8 mouse cellular contexts compared by ENCODE assay signal in the genomic region with DNA sequence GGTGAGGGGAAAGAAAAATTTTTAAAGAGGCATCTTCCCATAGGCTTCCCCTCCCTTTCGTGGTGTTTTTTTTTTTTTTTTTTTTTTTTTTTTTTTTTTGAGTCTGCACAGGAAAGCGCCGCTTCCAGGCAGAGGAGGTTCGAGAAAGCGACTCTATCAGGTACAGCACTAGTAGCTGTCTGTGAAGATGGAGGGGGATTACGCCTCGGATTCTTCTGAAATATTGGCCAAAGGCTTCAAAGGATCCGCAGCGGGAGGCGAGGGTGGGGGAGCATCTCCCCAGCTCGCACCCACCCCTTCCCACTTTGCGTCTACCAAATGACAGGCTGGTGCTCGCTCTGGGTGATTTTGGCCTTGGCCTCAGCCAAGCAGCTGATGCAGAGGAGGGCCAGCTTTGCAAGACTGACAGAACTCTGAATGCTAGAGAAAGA.
DNase-seq lines count a peak whose midpoint lies in the region; ATAC-seq and TF ChIP-seq lines count a peak whose summit lies in the region.

No protein-coding gene starts in this region.

- peak; percentile 54 for ATAC-seq in embryonic facial prominence, embryonic 12.5 days (ENCODE audit: insufficient number of reproducible peaks, insufficient read depth, low FRiP score, low TSS enrichment)
- ATAC-seq in liver, embryonic 14.5 days (ENCODE audit: insufficient read depth) = no peak

- H3K4me1 ChIP-seq in kidney, adult 2 months (ENCODE audit: control insufficient read depth, insufficient read depth, low read length) = peaks cover 4% of the 10 kb centered on the region; the same call in 1 of the 2 replicates
- H3K4me1 ChIP-seq in embryonic facial prominence, embryonic 12.5 days = peaks cover 17% of the 10 kb centered on the region
- H3K4me1 ChIP-seq in liver, embryonic 14.5 days (replicated peaks; ENCODE audit: control insufficient read depth in 2 of 2, insufficient read depth in 2 of 2, low read length in 1 of 2) = no peaks in the 10 kb centered on the region
- peaks cover 8% of the 10 kb centered on the region for H3K4me1 ChIP-seq in olfactory bulb, adult 2 months (ENCODE audit: control insufficient read depth, insufficient read depth, low read length)

- peak overlapping the region; percentile 66 for H3K4me2 ChIP-seq in embryonic facial prominence, embryonic 12.5 days (replicated peaks)
- peak overlapping the region; percentile 21; the same call in 1 of the 2 replicates for H3K4me2 ChIP-seq in liver, embryonic 14.5 days (ENCODE audit: low read depth)

- no peak for TF ChIP-seq POLR2A in kidney, adult 2 months (IDR thresholded peaks at IDR 0.05; ENCODE audit: low read depth, low read length)
- TF ChIP-seq POLR2A in olfactory bulb, adult 2 months (IDR thresholded peaks at IDR 0.05; ENCODE audit: insufficient read depth, low read depth, low read length) = 0 out of 2 replicates have a peak, but pooled peaks have one; percentile 4

- 5% methylated on average over 13 of the region's 13 CpGs for WGBS in kidney, adult 2 months
- WGBS in embryonic facial prominence, embryonic 12.5 days = under 1% methylated on average over 13 of the region's 13 CpGs
- WGBS in liver, embryonic 14.5 days (ENCODE audit: insufficient replicate concordance) = 3% methylated on average over 13 of the region's 13 CpGs
- WGBS in olfactory bulb, adult 2 months = 2% methylated on average over 13 of the region's 13 CpGs

- H3K27ac ChIP-seq in kidney, adult 2 months (ENCODE audit: insufficient read depth, low read depth, low read length) = no peak overlapping the region
- peak overlapping the region; percentile 100 for H3K27ac ChIP-seq in embryonic facial prominence, embryonic 12.5 days
- no peak overlapping the region for H3K27ac ChIP-seq in liver, embryonic 14.5 days
- H3K27ac ChIP-seq in olfactory bulb, adult 2 months (ENCODE audit: insufficient read depth, low read depth, low read length) = peak overlapping the region; percentile 81

- no peak for TF ChIP-seq EP300 in liver, embryonic 14.5 days (IDR thresholded peaks at IDR 0.05; ENCODE audit: low read depth)

- H3K9me3 ChIP-seq in embryonic facial prominence, embryonic 12.5 days = no peaks in the 10 kb centered on the region
- no peaks in the 10 kb centered on the region for H3K9me3 ChIP-seq in liver, embryonic 14.5 days (ENCODE audit: control insufficient read depth, low read length)

- H3K27me3 ChIP-seq in kidney, adult 2 months (replicated peaks; ENCODE audit: control insufficient read depth, insufficient read depth, low read length) = no peaks in the 10 kb centered on the region
- no peaks in the 10 kb centered on the region for H3K27me3 ChIP-seq in embryonic facial prominence, embryonic 12.5 days
- no peaks in the 10 kb centered on the region; the same call in none of the 2 replicates for H3K27me3 ChIP-seq in liver, embryonic 14.5 days (ENCODE audit: control insufficient read depth, insufficient read depth, low read length)

- no peaks in the 10 kb centered on the region for H3K36me3 ChIP-seq in kidney, adult 2 months (ENCODE audit: control insufficient read depth, insufficient read depth, low read length)
- H3K36me3 ChIP-seq in embryonic facial prominence, embryonic 12.5 days = no peaks in the 10 kb centered on the region; the same call in 1 of the 2 replicates
- no peaks in the 10 kb centered on the region for H3K36me3 ChIP-seq in liver, embryonic 14.5 days (replicated peaks; ENCODE audit: control insufficient read depth, insufficient read depth, low read depth)

- peak overlapping the region; percentile 95 for H3K9ac ChIP-seq in embryonic facial prominence, embryonic 12.5 days
- H3K9ac ChIP-seq in liver, embryonic 14.5 days (replicated peaks) = no peak overlapping the region

- DNase-seq in kidney, adult 2 months = peak; percentile 43
- no peak for DNase-seq in kidney, adult 11 months
- peak; percentile 50 for DNase-seq in heart, adult 8-10 months (ENCODE audit: low spot score)
- peak; percentile 43 for DNase-seq in kidney, postnatal 14 days
- no peak for DNase-seq in liver, embryonic 14.5 days (ENCODE audit: low read depth in 3 of 3, low spot score in 3 of 3)
- DNase-seq in thymus, postnatal 10 days (ENCODE audit: low spot score in 2 of 2) = no peak

- peak overlapping the region; percentile 60 for H3K4me3 ChIP-seq in kidney, adult 2 months (ENCODE audit: insufficient read depth, low read depth, low read length)
- peak overlapping the region; percentile 76 for H3K4me3 ChIP-seq in embryonic facial prominence, embryonic 12.5 days
- peak overlapping the region; percentile 5 to 31; a peak in 2 of 4 replicates for H3K4me3 ChIP-seq in liver, embryonic 14.5 days (ENCODE audit: insufficient read depth in 1 of 2, low read depth in 2 of 2, low read length in 2 of 2)
- peak overlapping the region; percentile 66 for H3K4me3 ChIP-seq in olfactory bulb, adult 2 months (ENCODE audit: insufficient read depth, low read depth, low read length)

- TF ChIP-seq CTCF in kidney, adult 2 months (conservative IDR thresholded peaks at IDR 0.05; ENCODE audit: insufficient read depth, insufficient read length, low read depth, low read length) = no peak
- no peak for TF ChIP-seq CTCF in liver, embryonic 14.5 days (IDR thresholded peaks at IDR 0.05; ENCODE audit: low read depth)
- no peak for TF ChIP-seq CTCF in olfactory bulb, adult 2 months (IDR thresholded peaks at IDR 0.05; ENCODE audit: insufficient read depth, low read depth, low read length)

Comparison
In these comparisons a context has a peak if more than half of its experiments do, and no peak if none do; other contexts are left out.
1. DNase-seq: peak in kidney, adult 2 months (single experiment), heart, adult 8-10 months (single experiment) and kidney, postnatal 14 days (single experiment); none in kidney, adult 11 months (single experiment), liver, embryonic 14.5 days (0 of 3) and thymus, postnatal 10 days (0 of 2).
2. H3K27ac ChIP-seq: peak in embryonic facial prominence, embryonic 12.5 days (single experiment) and olfactory bulb, adult 2 months (single experiment); none in kidney, adult 2 months (single experiment) and liver, embryonic 14.5 days (single experiment).
3. H3K4me3 ChIP-seq: peak in every context shown above with its lines; median percentile 76 in embryonic facial prominence, embryonic 12.5 days; 66 in olfactory bulb, adult 2 months; 60 in kidney, adult 2 months; 18 in liver, embryonic 14.5 days.